Mouse (Mus musculus): ENCODE data around the gene Safb.

Gene Safb

DNA sequence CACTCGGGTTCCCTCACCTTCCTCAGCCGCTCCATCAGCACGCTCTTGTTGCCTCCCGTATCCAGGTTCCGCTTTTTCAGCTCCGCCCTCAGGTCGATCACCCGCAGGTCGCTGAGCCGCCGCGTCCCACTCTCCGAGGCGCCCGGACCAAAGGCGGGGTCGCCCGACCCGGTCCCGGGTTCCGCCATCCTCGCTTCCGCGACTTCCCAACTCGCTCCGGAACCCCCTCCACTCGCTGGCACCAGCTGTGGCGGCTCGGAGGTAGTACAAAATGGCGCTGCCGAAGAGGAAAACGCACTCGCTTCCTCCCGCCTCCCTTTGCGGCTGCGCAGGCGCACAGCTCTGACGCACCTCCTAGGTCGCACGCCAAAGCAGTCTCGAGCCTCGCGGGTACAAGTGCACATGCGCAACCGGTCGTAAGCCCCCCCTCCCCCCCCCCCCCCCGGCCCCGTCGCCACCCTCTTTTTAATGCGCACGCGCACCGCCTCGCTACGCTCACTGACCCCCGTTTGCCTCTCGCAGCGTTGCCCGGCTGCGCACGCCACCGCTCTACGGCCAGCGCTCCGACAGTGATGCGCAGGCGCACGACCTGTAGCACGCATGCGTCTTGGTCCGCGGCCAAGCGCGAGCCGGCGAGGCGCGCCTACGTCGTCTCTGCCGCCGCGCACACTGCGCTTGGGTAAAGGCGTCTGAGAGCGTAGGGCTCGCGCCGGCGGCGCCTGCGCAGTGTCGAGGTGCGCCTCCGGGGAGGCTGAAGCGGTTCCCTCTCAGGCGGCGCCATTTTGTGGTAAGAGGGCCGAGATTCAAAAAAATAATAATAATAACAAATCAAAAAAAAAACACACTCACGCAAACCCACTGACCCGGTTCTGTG, at the start of gene Safb, which contains the start of gene Safb2:
Gene Safb (plus strand): TSS at position 569 of the 874 bp plus-strand sequence.
Gene Safb2 (minus strand): TSS at position 329 of the 874 bp plus-strand sequence.
- peak; percentile 99 for DNase-seq

DNA sequence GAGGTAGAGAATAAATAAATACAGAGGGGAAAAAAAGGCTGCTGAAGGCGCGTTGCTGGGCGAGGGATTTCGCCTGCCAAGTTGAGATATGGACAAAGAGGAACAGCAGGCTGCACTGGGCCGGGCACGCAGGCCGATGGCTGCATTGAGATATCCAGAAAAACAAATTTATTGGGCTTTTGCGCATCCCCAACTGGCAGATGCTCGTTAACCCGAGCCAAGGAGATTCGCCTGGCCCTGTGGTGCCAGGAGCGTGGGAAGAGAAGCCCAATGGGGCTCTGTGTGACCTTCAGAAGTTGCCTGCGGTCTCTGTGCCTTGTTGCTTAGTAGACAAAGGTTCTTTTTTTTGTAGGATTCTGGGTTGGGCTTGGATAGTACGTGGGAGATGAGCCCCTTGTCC, 48.4 kb upstream of the Safb start:
- DNase-seq, result no peak

DNA sequence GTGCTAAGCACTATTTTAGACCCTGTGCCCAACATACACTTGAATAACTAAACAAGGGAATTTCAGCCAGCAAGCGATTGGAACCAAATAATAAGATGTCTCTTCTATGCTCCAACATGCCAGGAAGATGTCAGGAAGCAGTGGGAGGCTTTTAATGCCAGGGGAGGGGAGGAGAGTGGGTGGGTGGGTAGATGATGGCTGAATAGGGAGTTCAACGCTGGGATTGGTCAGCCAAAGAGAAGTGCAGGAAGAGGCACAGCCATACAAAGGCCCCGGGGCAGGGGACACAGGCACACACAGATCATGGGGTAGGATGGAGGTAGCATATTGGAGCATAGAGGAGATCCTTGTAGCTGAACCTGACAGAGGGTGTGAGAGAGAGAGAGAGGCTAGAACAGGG, 47.8 kb upstream of the Safb start:
- DNase-seq, result no peak

DNA sequence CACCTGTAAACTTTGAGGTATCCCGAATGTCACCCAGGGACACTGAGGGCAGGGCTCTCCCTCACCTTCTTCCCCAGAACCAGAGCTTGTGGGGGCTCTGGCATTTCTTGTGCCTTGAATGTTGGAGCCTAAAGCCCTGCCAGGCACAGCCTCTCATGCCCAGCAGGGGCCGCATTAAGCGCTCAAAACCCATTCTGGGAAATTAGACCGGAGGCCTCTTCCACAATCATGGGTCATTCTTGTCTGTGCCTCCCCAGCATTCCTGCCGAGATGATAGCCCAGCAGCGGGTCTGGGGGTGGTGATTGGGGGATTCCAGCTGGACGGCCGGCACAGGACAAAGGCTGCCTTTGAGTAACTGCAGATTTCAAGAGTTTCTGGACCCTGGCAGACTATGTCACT, 46.7 kb upstream of the Safb start:
- DNase-seq, result no peak

DNA sequence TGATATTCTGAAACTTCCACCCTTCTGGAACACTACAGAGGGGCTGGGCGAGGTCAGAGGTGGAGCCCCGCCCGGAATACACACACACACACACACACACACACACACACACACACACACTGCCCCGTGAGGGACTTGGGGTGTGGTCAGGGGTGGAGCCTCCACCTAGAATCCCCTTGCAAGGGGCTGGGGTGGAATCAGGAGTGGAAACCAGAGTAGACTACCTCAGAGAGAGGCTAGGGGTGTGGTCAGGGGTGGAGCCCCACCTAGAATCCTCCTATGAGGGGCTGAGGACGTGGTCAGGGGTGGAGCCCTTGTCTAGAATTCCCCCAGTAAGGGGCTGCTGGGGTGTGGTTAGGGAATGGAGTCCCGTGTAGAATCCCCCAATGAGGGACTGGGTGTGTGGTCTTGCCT, 44.1 kb upstream of the Safb start:
- no peak for DNase-seq

DNA sequence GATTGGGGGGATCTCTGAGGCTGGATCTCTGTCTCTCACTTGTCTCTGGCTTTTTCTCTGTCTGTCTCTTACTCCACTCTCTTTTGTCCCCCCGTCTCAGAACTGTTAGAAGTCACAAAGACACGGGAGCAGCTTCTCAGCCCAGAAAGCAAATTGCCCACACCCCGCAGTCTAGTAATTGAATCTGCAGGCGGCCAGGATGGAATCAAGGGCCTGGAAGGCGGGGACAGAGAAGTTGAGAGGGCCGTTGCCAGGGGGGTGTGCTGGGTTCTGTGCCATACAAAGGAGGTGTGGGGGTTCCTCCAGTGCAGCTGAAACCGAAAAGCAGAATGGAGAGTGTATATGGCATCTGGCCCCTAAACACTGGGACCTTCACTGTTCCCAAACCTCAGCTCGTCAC, 41.9 kb upstream of the Safb start:
- no peak for DNase-seq

DNA sequence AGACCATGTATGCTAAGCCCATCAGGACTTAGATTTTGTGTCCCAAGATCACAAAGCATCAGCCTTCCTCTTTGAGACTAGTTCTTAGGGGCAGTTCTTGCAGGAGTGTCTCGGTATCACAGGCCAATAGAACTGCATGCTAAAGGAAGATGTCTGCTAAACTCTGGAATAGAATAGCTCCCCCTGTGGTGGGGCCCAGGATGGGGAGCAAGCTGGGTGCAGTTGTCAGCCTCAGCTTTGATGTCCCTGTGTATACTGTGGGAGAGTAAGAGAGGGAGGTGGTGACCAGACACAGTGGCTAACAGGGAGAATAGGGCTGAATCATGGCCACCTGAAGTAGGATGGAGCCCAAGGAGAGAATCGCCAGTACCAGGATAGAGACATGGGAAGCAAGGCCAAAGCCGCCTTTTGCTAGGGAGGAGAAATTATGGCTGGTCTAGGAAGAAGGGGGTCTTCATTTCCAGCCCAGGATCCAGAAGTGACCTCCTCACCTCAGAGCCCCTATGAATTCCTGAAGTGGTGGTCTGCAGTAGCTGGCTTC, 40.9 kb upstream of the Safb start:
- DNase-seq, result no peak

DNA sequence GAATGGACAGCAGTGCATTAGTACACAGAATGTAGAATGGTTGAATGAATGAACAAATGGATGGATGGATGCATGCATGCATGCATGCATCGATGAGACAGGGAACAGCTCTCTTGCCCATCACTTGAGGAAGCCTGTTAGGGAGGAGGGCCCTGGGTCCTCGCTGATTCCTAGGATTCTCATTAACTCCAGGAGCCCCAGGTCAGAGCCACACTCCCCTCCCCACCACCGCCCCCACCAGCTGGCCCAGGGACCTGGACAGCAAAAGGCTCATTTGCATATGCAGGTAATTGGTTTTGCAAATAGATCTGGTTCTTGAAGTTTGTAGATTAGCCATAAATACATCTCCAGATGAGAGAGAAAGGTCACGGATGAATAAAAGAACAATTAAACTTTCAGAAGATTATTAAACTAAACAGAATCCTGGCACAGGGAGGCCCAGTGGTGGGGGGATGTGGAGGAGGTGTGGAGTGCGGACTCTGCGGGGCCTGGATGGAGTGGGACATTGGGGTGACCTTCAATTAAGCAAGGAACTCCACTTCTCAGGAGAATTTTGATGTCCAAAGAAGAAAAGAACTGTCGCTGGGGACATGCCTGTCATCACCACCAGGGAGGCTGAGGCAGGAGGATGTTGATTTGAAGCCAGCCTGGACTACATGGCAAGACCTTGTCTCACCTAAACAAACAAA, 39.8 kb upstream of the Safb start:
- DNase-seq, result no peak

DNA sequence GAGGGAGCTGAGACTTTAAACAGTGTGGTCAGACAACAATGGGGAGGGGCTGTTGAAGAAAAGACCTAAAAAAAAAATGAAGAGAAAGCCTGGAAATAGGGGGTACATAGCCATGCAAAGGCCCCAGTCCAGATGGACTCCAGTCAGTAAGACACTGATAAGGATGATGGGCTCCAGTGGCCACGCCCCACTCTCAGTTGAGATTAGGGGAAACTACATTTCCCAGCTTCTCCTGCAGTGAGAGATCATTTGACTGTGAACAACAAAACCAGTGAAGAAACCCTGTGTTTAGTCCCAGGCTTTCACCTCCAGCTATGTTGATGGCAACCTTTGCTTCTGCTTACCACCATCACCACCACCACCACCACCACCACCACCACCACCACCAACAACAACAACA, 38.7 kb upstream of the Safb start:
- DNase-seq, result no peak

DNA sequence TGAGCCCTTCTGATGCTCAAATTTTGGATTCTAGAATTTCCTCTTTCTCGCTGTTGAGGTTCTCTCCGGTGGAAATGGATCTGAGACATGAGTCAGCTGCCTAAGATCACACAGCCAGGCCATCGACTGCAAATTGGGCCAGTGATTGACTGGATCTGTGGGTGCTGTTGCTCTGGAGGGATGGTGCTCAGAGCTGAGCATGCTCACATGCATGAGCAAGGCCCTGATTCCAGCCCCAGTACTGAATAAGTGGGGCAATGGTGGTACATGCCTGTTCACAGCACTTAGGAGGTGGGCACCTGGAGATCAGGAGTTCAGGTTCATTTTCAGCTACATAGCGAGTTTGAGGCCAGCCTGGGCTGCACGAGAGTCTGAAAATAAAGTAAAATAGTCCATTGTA, 38.0 kb upstream of the Safb start:
- DNase-seq, result no peak

DNA sequence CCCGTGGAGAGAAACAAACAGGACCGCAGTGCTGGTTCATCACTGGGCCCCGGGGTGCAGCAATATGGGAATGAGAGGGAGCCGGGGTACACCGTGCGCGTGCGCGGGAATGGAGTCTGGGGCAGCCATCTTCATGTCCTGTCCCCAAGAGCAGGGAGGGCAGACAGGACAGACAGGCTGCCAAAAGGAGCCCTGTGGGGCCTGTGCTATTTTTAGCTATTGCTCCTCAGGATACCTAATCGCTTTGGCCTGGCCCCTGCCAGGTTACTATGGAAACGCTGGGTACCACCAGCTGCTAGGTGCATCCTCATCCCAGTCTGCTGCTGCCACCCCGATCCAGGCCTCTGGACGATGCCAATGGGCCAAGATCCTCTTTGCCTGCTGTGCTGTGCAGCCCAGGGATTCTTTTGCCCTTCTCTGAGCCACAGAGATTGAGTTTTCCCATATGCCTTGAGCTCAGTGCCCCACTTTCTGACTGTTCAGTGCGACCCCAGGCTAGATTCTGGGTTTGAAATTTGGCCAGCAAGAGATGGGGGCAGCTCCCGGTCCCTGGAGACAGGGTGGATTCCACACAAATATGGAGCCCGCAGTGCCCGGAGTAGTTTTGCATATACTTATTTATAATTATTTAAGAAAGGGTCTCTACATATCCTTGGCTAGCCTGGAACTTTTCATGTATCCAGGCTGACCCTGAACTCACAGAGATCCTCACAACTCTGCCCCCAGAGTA, 37.3 kb upstream of the Safb start:
- DNase-seq, result no peak

DNA sequence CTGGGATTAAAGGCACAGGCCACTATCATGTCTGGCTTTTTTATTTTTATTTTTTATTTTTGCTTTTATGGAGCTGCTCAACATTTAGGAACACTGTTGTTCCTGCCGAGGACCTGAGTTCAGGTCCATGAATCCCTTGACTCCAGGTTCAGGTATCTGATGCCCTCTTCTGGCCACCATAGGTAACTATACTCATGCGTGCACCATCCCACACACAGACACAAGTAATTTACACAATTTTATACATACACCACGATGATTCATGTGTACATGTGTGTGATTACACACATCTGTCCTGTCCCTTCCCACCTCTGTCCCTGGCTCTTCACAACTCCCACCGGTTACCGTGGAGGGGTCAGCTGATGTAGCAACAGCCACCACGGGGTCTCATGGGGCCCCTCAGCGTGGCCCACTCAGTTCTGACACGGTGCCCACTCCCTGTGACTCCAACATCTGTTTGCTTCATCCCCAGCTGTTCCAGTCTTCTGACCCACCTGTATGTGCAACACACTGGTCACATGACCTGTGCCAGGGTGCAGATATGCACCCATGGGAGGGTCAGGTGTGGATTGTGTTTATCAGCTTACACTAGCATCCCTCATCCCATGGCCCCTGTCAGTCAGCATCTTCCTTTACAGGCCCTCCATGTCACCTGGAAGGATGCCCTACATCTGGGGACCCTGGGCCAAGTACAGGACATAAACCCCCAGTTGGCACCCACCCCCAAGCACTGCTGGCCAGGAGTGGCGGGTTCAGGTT, 36.6 kb upstream of the Safb start:
- no peak for DNase-seq

DNA sequence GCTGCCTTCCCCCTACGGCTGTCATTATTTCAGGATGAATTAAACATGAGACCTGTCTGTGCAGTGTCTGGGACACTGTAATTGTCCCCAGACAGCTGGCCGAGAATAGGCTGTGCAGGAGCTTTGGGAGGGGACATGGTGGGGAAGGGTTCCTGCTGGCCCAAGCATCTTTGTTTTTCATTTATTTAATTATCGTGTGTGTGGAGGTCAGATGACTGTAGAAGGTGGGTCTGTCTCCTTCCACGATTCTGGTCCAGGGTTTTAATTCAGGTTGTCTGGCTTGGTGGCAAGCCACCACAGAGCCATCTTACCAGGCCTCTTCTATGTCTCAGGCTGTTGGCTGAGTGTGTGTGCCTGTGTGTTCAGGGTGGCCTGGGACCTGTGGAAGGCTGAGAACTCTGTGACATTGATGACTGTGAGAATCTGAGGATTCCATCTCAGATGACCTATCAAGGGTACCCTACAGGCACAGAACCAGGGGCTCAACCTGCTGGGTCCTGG, 36.0 kb upstream of the Safb start:
- no peak for DNase-seq

DNA sequence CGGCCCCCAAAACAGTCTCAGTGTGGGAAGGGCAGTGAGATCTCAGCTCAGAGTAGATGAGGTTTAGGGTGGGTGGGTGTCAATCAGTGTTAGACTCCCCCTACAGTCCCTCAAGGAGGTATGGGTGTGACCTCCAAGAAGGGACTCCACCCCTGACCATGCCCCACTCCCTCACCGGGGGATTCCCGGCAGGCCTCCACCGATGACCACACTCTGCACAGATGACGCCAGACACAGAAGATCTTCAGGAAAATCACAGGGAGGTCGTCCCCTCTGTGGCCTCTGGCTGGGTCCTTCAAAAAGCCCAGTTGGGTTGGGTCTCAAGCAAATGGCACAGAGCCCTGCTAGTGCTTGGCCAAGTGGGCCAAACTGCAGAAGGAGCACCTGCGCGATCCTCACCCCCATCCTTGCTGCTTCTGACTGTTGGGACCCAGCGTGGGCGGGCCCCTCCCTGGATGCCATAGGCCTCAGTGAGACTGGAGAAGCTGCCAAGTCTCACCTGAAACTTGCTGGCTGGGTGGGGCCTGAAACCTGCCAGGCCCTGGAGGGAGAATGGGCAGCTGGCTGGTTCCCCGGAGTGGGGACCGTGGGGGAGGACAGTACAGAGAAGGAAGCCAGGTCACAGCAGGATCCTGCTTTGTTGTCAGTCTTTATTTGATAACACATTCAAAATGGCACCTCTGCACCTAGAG, 33.7 kb upstream of the Safb start:
- DNase-seq, result no peak

DNA sequence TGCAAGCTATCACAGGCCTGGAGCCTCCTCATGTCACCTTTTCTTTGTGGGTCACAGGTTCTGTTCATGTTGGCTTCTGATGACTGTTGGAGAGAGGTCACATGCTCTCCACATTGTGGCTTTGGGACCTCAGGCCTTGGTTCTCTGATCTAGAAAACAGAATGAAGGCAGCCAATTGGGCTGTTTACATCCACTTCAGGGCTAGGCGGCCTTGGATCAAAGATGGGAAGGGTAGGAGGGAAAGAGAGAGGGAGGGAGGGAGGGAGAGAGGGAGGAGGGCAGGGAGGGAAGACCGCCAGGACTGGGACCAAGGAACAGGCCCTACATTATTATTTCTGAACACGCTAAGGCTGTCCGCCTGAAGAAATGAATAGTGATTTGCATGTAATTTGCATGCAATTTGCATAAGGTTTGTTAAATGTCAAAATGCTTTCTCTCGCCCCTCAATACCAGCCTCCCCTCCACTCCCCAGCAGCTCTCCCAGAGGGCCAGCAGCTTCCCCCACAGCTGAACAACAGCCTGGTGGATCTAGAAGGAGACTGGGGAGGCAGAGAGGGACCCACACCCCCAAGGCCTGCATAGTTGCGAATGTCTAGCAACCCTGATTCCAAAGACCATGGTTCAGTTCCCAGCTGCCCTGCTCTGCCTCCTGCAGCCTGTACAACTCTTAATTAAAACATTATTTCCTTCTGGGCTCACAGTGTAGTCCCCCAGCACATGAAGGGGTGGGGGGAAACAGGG, 32.6 kb upstream of the Safb start:
- DNase-seq, result no peak

DNA sequence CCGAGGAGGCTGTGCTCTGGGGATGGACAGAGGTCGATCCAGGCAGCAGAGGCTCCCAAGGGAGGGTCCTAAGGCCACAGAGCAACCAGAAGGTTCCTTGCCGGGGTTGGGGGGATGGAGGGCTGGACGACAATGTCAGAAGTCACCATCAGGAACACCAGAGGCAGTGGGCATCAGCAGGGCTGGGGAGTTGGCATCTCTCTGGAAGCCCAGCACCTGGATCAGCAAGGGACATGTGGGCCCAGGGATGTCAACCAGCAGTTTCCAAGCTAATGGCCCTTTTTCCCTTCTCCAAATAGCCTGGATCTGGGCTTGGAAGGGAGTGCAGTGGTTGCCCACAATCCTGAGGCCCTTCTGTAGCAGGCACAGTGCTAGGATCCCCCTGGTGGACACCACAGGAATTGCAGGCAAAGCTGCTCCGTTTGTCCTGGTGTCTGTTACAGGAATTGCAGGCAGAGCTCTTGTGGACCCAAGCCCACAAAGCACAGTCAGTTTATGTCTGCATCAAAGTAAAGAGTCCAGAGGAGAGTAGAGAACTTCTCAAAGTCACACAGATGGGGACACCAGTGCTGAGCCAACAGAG, 31.8 kb upstream of the Safb start:
- peak; percentile 63 for DNase-seq

DNA sequence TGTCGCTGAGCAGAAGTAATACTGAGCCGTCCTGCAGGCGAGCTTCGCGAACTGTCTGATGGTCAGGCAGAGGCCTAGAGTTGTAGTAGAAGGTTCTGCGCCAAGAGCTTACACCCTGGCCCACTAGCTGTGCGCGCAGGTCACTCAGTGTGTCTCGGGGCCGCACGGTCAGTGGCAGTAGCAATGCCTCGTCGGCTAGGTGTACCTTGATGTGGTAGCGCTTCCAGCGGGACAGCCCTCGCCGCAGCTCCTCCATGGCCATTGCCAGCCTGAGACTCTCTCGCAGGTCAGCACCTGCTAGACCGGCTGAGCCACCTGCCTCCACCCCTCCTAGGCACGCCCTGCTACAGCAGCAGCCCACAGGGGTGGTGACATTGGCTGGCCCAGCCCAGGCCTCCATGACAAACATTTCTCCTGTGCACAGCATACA, 30.5 kb upstream of the Safb start, which contains the start of gene Gm20219:
Gene Gm20219 (minus strand): TSS at position 266 of the 430 bp plus-strand sequence.
- DNase-seq, result no peak

DNA sequence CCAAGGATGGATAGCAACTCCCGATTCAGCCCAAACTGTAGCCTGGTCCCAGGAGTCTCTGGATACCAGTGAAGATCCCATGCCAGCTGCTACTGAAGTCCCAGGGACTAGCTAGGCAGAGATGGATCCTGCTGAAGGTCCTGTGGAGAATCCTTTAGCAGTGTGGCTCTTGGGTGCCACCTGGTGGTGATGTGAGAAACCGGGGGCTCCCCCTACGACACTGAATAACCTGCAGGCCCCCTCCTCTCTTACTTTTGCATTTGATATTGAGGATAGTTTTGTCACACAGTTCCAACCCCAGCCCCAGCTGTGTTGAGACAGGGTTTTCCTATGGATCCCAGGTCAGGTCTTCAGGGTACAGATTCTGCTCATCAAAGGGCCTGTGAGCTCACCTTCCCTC, 26.2 kb upstream of the Safb start:
- peak; percentile 64 for DNase-seq

DNA sequence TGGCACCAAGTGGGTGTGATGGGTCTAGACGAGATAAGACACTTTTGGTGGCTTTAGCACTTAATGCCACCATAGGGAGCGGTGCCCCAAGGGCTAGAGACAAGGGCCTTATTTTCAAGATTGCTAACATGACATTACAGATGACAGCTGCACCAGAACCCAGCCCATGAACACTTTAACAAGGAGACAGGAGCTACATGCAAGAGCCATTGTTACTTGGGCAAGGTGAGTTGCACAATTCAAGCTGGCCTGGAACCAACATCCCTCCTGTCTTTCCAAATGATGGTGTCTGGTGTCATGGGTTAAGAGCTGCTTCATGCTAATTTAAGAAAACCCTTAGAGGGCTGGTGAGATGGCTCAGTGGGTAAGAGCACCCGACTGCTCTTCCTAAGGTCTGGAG, 25.2 kb upstream of the Safb start:
- DNase-seq, result no peak

DNA sequence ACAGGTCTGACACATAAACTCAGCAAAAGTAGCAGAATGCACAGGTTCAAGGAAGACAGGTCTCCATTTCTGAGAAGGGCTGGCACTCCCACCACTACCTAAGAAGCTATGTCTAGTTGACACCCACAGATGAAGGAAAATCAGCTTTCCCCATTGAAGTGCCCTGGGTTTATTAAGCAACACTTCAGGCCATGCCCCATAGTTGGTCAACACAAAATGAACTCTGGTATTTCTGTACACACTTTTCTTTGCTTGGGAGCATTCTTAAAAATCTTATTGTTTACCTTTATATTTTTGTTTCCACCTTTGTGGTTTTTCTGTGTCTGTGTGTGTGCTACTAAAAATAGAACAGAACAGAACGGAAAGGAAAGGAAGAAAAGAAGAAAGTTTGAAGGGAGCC, 24.5 kb upstream of the Safb start:
- no peak for DNase-seq
